In genomic region chr5:135913201-135913600, GRCm38 (mm10) we compare ENCODE assay signal across 15 mouse cellular contexts. TPM values are rescaled to one million over a fixed set of nuclear protein-coding genes. Genes with fewer than 3 reads are reported as not detected.
DNase-seq lines count a peak whose midpoint lies in the region; ATAC-seq and TF ChIP-seq lines count a peak whose summit lies in the region.
"Had no signal": no experiment of that assay in that cellular context is flagged by ENCODE, and none has a peak within 500 bp of the region (broad histone marks: within the 10 kb centered on the region; RNA-seq: fewer than 3 reads in every experiment).

No protein-coding gene starts in this region.

- intact Hi-C loops in heart, adult 2 months (cut with DNase I), result no loop called here
- intact Hi-C loops in heart, postnatal 36 days (cut with DNase I), result no loop called here

- TF ChIP-seq CTCF in heart, adult 2 months (IDR thresholded peaks at IDR 0.05), result no peak
- TF ChIP-seq CTCF in spleen, adult 2 months (IDR thresholded peaks at IDR 0.05; ENCODE audit: extremely low read depth, insufficient read depth, insufficient read length, insufficient replicate concordance), result no peak

- no peaks in the 10 kb centered on the region for H3K27me3 ChIP-seq in heart, adult 2 months (ENCODE audit: control insufficient read depth, insufficient read depth, low read length)
- H3K27me3 ChIP-seq in spleen, adult 2 months (ENCODE audit: control insufficient read depth, insufficient read depth, low read length), result no peaks in the 10 kb centered on the region
- no peaks in the 10 kb centered on the region for H3K27me3 ChIP-seq in heart, embryonic 15.5 days
- H3K27me3 ChIP-seq: limb, embryonic 13.5 days; midbrain, embryonic 15.5 days; stomach, embryonic 15.5 days had no signal

- TF ChIP-seq POLR2A in heart, adult 2 months (IDR thresholded peaks at IDR 0.05; ENCODE audit: insufficient read depth, low read depth, low read length), result no peak
- no peak for TF ChIP-seq POLR2A in spleen, adult 2 months (IDR thresholded peaks at IDR 0.05; ENCODE audit: low read depth, low read length)

- no peak overlapping the region for H3K9ac ChIP-seq in heart, adult 2 months (ENCODE audit: low read depth, low read length)
- no peak overlapping the region for H3K9ac ChIP-seq in heart, embryonic 15.5 days
- H3K9ac ChIP-seq: limb, embryonic 13.5 days; midbrain, embryonic 15.5 days; stomach, embryonic 15.5 days had no signal

- no peak overlapping the region for H3K4me3 ChIP-seq in heart, adult 2 months
- no peak overlapping the region for H3K4me3 ChIP-seq in spleen, adult 2 months (ENCODE audit: extremely low read depth, insufficient read depth, insufficient read length)
- no peak overlapping the region for H3K4me3 ChIP-seq in heart, embryonic 15.5 days
- H3K4me3 ChIP-seq: hindbrain, embryonic 10.5 days; limb, embryonic 13.5 days; midbrain, embryonic 15.5 days; stomach, embryonic 15.5 days had no signal

- peaks cover 26% of the 10 kb centered on the region for H3K4me1 ChIP-seq in heart, adult 2 months (ENCODE audit: control insufficient read depth, insufficient read depth, low read length)
- H3K4me1 ChIP-seq in spleen, adult 2 months (ENCODE audit: control insufficient read depth, insufficient read depth, insufficient read length), result peaks cover 4% of the 10 kb centered on the region; the same call in 1 of the 2 replicates
- peaks cover 56% of the 10 kb centered on the region for H3K4me1 ChIP-seq in heart, embryonic 15.5 days (replicated peaks)
- H3K4me1 ChIP-seq: limb, embryonic 13.5 days; stomach, embryonic 15.5 days had no signal

- ATAC-seq in heart, embryonic 15.5 days (replicated peaks; ENCODE audit: insufficient number of reproducible peaks, insufficient read depth, low FRiP score, low read depth), result no peak
- ATAC-seq: midbrain, embryonic 15.5 days had no signal

- no peak overlapping the region for H3K4me2 ChIP-seq in heart, embryonic 15.5 days
- H3K4me2 ChIP-seq: limb, embryonic 13.5 days; midbrain, embryonic 15.5 days; stomach, embryonic 15.5 days had no signal

- TF ChIP-seq EP300 in heart, adult 2 months (IDR thresholded peaks at IDR 0.05; ENCODE audit: insufficient read depth, low read depth, low read length), result no peak

- H3K9me3 ChIP-seq in heart, embryonic 15.5 days (replicated peaks), result no peaks in the 10 kb centered on the region
- H3K9me3 ChIP-seq: hindbrain, embryonic 10.5 days; limb, embryonic 13.5 days; midbrain, embryonic 15.5 days; stomach, embryonic 15.5 days had no signal

- peaks cover 8% of the 10 kb centered on the region for H3K36me3 ChIP-seq in heart, adult 2 months (ENCODE audit: control insufficient read depth, insufficient read depth, low read length)
- peaks cover 20% of the 10 kb centered on the region for H3K36me3 ChIP-seq in spleen, adult 2 months (ENCODE audit: control insufficient read depth, insufficient read depth, low read length)
- H3K36me3 ChIP-seq in heart, embryonic 15.5 days, result peaks cover 33% of the 10 kb centered on the region

- 34% methylated on average over 5 of the region's 5 CpGs for WGBS in heart, adult 2 months
- WGBS in spleen, adult 2 months, result 46% methylated on average over 5 of the region's 5 CpGs
- WGBS in heart, embryonic 15.5 days, result 65% methylated on average over 5 of the region's 5 CpGs

- peak; percentile 33 to 44 for DNase-seq in heart, adult 2 months
- no peak for DNase-seq in heart, postnatal 36 days
- DNase-seq in spleen, adult 2 months (ENCODE audit: low read depth in 1 of 2, low spot score in 2 of 2), result no peak
- no peak for DNase-seq in spleen, postnatal 36 days (ENCODE audit: low spot score in 2 of 2)
- DNase-seq in naive thymus-derived CD4-positive, alpha-beta T cell, adult 2 months (ENCODE audit: low read depth), result peak; percentile 47
- no peak for DNase-seq in ovary, adult 18-20 months (ENCODE audit: low spot score)
- DNase-seq in kidney, adult 18-20 months, result no peak
- DNase-seq: kidney, adult 8-10 months; right cerebral cortex, postnatal 14 days had no signal

- H3K79me2 ChIP-seq in heart, adult 2 months (replicated peaks; ENCODE audit: control insufficient read depth, insufficient read depth, low read length), result peaks cover 2% of the 10 kb centered on the region; the same call in 1 of the 2 replicates

- peak overlapping the region; percentile 96 for H3K27ac ChIP-seq in heart, adult 2 months
- peak overlapping the region; percentile 16; the same call in 1 of the 2 replicates for H3K27ac ChIP-seq in spleen, adult 2 months (ENCODE audit: insufficient read depth, low read length)
- H3K27ac ChIP-seq in heart, embryonic 15.5 days, result peak overlapping the region; percentile 95
- H3K27ac ChIP-seq: hindbrain, embryonic 10.5 days; limb, embryonic 13.5 days; midbrain, embryonic 15.5 days; stomach, embryonic 15.5 days had no signal

RNA-seq across cellular contexts. Expression of gene Ywhag, which starts 21.2 kb away (rescaled TPM):
- total RNA-seq in heart, adult 2 months (2021), result 100 to 1,000 TPM; 275 to 304 TPM
- polyA plus RNA-seq in heart, adult 2 months (2012; rRNA removed), result 99.0 and 116 TPM in 2 replicates
- total RNA-seq in heart, postnatal 36 days (2021), result 100 to 1,000 TPM; 279 to 282 TPM
- 40.9 and 50.0 TPM in 2 replicates for polyA plus RNA-seq in spleen, adult 2 months (2012; rRNA removed)
- 150 and 166 TPM in 2 replicates for polyA plus RNA-seq in heart, embryonic 15.5 days (2015; fragmentation: Nextera tagmentation; extraction: Ambion mirVana)

RNA-seq across cellular contexts. Expression of gene Hspb1, which starts 25.5 kb away (rescaled TPM):
- 100 to 1,000 TPM; 434 to 446 TPM for total RNA-seq in heart, adult 2 months (2021)
- polyA plus RNA-seq in heart, adult 2 months (2012; rRNA removed), result 427 and 635 TPM in 2 replicates
- total RNA-seq in heart, postnatal 36 days (2021), result 100 to 1,000 TPM; 406 to 459 TPM
- 34.0 and 70.5 TPM in 2 replicates for polyA plus RNA-seq in spleen, adult 2 months (2012; rRNA removed)
- 743 and 952 TPM in 2 replicates for polyA plus RNA-seq in heart, embryonic 15.5 days (2015; fragmentation: Nextera tagmentation; extraction: Ambion mirVana)
- total RNA-seq: neutrophil, adult 5-6 weeks had no signal

Comparison
In these comparisons a context has a peak if more than half of its experiments do, and no peak if none do; other contexts are left out.
1. DNase-seq: peak in heart, adult 2 months (2 of 2) and naive thymus-derived CD4-positive, alpha-beta T cell, adult 2 months (single experiment); none in heart, postnatal 36 days (0 of 2), spleen, adult 2 months (0 of 2), spleen, postnatal 36 days (0 of 2), ovary, adult 18-20 months (single experiment) and kidney, adult 18-20 months (single experiment).
2. H3K27ac ChIP-seq: peak in every context shown above with its lines; median percentile 96 in heart, adult 2 months; 95 in heart, embryonic 15.5 days; 16 in spleen, adult 2 months.